Mouse (Mus musculus) testis, postnatal 10 days (tissue): Measurements from ENCODE around the gene Ralgapa1.
A peak's percentile ranks its signal among the peaks of the same experiment; 100 is the strongest.
"Not testable (repeated sequence)": the region's sequence is repeated elsewhere in the genome, so short reads cannot be mapped to it uniquely, and the experiment has no call there.

ENCODE experiments used
- DNase-seq: peaks from one replicate; pipeline ENCODE4 v3.0.0; 2021; ENCODE audit warnings: low spot score

Ralgapa1 gene

GRCm38 (mm10) chr12:55800144-55800543 is 20.8 kb downstream of the Ralgapa1 start:
- no peak for DNase-seq

DNA sequence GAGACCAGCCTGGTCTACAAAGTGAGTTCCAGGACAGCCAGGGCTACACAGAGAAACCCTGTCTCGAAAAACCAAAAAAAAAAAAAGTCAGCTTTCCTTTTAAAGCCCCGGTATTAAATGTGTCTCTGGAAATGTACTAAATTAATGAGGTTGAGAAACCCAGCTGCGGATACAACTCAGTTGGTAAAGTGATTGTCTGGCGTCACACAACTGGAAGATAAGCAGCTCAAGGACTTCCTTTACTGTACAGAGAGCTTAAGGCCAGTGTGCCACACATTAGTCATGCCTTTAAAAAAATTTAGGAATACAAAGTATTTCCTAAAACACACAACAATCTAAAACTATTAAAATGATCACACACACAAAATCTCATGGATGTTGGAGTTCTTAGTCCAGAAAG is 22.2 kb downstream of the Ralgapa1 start:
- DNase-seq = no peak

DNA sequence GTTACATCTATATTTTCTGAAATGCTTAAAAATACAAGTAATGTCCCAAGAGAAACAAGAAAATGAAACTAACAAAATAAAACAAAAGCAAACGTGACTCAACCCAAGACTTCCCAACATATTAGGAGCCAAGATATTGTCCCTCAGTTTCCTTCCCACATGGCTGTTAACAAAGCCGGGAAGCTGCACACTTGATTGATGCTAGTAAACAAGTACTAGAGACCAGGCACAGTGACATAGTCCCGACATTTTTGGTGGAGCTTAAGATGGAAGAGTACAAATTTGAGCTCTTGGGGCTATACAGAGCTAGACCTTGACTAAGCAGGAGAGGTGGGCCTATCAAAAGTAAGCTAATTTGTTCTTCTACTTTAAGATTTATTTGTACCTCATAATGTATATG is 23.9 kb downstream of the Ralgapa1 start:
- no peak for DNase-seq

GRCm38 (mm10) chr12:55794485-55794884 is 26.5 kb downstream of the Ralgapa1 start:
- not testable (repeated sequence) for DNase-seq

DNA sequence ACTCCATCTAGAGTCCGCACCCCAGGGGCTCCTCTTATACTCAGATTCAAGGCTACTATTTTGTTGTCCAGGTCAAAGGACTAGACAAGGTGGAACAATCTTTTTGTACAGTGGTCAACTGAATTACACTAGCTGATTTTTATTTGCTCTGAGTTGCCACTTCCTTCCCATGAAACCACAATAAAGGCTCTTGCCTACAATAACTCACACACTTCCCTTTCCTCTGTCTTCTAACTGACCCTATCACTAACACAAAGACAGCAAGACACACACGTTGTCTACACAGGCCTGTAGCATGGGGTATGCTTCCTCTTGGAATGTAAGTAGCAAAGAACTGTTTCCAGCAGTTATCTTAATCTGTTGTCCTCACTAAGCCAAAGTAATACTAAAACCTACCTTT is 35.7 kb downstream of the Ralgapa1 start:
- no peak for DNase-seq

DNA sequence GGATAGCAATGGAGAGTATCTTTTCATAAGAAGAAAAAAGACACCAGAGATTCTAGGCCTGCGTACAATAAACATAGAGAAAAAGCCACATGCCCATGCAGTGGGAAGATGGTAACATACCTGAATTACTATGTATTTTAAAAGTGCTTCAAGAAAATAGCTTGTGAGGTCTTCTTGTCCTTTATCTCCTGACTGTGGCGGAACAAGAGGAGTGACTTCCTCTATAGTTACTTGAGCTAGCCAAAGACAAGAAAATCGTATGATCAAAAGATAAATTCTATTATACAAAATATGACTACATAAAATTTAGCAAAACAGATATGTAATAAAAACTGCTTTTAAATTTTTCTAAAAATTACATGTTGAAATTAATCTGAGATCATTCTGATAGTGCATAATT is 38.3 kb downstream of the Ralgapa1 start:
- no peak for DNase-seq

GRCm38 (mm10) chr12:55778301-55778700 is 42.7 kb downstream of the Ralgapa1 start:
- DNase-seq = peak; percentile 47

GRCm38 (mm10) chr12:55777356-55777755 is 43.6 kb downstream of the Ralgapa1 start:
- DNase-seq = no peak

DNA sequence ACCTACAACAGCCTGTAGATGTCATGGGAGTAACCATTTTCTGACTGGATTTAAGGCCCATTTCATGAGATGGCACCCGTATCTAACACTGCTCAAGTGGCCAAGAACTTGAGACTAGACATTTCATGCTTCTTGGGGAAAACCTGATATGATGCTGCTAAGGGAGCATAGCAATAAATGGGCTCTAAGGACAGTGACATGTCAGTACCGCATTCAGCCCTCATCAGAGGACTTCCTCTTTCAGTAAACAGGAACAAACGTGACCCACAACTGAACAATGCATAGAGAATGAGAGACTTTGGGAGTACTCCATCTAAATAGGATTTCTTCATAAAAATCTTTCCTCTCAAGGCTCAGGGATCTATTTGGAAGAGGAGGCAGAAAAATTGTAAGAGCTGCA is 46.7 kb downstream of the Ralgapa1 start:
- no peak for DNase-seq

DNA sequence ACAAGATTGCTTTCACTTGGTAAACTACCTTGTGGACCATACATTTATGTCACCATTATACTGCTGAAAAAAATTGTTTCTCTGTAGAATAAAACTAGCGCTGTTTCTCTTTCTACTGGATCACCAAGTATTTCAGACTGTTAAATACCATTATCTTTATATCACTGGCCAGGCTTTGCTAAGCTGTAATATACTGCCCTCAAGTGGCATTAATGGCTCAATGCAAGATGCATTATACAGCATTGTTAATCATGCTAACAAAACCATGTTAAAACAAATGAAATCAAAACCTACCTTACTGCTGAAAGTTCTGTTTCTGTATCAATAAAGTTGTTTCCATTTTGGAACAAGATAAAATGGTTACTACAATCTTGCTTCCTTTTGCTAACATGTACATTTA is 100.6 kb downstream of the Ralgapa1 start:
- no peak for DNase-seq

GRCm38 (mm10) chr12:55705881-55706280 is 115.1 kb downstream of the Ralgapa1 start:
- DNase-seq = no peak

GRCm38 (mm10) chr12:55666699-55667098 is 154.3 kb downstream of the Ralgapa1 start:
- no peak for DNase-seq

DNA sequence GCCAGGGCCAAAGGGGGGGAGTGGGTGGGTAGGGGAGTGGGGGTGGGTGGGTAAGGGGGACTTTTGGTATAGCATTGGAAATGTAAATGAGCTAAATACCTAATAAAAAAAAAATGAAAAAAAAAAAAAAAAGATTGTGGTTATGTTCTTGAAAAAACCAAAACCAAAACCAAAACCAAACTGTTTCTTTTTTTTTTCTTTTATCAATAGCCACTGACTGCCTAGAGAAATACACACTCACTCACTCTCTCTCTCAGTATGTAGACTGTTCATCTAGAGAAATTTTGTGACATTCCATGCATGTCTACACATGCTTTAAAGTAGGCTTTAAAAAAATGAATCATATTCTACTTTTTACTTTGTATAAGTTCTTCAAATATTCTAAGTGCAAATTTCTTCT is 157.8 kb downstream of the Ralgapa1 start:
- not testable (repeated sequence) for DNase-seq

DNA sequence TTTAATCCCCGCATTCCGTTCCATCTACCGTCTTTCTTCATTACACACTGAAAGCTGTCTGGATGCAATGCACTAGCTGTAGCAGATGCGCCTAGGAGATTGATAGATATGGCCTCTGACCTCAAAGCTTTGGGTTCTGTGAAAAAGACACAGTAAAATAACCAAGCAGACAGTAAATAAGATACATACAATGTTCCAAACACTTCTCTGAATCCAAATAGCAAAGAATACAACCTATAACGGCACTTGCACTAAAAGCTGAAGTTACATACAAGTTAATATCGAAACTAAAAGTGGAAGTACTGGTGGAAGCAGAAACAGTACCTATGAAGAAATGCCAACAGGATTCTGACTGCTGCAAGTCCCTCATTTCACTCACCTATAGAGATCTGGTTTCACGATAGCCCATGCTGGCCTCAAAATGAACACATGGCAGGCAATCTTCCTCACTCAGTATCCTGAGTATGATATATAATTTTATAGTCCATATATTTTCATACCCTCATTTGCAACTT is 172.9 kb downstream of the Ralgapa1 start:
- no peak for DNase-seq

GRCm38 (mm10) chr12:55626711-55627110 is 194.3 kb downstream of the Ralgapa1 start:
- DNase-seq = peak; percentile 50

DNA sequence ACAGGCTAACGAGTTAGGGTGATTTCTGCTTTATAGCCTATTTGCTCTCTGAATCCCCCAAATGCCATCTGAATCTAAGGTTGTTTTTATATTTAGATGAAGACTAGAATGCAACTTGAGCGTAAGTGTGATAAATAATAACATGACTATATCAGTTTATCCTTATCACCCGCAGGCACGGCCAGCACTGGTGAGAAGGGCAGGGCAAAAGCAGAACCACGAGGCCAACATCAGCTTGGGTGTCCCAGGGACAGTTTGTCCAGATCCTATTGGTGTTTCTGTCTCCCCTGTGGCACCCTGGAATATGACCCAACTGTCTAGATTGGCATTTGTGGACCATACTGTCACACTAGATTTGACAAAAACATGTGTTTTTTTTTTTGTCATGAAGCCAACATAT is 197.7 kb downstream of the Ralgapa1 start:
- DNase-seq = no peak

- DNase-seq = no peak
Measured at GRCm38 (mm10) chr12:55622615-55623245, 198.2 kb downstream of the Ralgapa1 start.

DNA sequence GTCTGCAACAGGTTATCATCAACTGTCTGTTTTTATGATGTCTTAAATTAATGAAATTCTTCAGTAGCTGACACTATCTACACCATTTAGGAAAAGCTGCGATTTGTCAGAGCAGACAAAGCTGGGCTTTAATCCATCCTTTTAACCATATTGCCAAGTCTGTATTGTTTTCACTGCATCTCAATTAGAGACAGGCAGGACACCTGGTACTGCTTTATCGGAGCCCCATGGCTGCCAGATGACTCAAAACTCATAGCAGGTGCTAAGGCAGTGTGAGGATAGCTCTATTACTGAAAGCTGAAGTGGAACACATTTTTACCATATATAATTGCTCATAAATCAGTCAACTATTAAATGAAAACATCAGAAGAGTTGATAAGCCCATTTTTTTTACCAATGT is 200.6 kb downstream of the Ralgapa1 start:
- no peak for DNase-seq

- DNase-seq = no peak
Measured at GRCm38 (mm10) chr12:55610812-55611211, 210.2 kb downstream of the Ralgapa1 start.

DNA sequence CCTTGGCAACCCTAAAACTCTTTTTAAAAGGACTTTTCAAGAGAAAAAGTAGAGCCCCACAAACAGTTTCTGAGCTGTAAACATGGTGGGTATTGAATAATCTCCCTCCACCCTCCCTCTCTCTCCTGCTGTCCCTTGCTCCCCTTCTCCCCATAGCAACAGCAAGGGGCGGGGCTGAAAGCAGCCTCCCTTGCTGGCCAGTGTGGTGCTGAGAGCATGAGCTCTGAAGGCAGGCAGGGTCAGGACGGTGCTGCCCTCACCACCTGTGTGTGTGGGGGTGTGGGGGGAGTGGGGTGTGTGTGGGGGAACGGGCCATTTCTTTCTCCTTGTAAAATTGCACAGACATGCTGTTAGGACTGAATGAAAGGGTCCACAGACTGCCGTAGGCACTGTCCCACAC is 213.1 kb downstream of the Ralgapa1 start:
- no peak for DNase-seq

- DNase-seq = no peak
Measured at GRCm38 (mm10) chr12:55604411-55604810, 216.6 kb downstream of the Ralgapa1 start.

GRCm38 (mm10) chr12:55600503-55600994 is 220.4 kb downstream of the Ralgapa1 start:
- peak; percentile 42 for DNase-seq

DNA sequence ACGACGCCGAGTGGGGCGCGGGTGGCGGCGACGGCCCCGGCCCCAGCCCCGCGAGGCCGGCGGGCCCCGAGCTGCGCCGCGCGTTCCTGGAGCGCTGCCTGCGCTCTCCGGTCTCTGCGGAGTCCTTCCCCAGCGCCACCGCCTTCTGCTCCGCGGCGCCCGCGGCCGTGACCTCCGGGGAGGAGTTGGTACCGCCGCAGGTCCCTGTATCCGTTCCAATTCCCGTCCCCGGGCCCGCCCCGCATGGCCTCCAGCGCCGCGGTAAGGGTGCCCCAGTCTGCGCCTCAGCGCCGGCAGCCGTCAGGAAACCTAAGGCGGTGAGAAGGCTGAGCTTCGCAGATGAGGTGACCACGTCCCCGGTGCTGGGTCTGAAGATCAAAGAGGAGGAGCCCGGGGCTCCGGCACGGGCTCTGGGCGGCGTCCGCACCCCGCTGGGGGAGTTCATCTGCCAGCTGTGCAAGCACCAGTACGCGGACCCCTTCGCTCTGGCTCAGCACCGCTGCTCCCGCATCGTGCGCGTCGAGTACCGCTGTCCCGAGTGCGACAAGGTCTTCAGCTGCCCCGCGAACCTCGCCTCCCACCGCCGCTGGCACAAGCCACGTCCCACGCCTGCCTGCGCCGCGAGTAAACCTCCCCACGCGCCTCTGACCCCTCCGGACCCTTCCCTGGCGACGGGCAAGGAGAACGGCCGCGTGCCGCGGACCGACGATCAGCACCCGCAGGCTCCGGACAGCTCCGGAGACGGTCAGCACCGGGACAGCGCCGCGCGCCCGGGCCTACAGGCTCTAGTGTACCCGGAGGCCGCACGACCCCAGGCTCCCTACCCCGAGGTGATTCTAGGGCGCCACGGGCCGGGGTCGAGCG is 221.1 kb downstream of the Ralgapa1 start:
- DNase-seq = peak; percentile 86
